Mouse (Mus musculus): Measurements from ENCODE around the gene Spib.
A peak's percentile ranks its signal among the peaks of the same experiment; 100 is the strongest.

Gene Spib

DNA sequence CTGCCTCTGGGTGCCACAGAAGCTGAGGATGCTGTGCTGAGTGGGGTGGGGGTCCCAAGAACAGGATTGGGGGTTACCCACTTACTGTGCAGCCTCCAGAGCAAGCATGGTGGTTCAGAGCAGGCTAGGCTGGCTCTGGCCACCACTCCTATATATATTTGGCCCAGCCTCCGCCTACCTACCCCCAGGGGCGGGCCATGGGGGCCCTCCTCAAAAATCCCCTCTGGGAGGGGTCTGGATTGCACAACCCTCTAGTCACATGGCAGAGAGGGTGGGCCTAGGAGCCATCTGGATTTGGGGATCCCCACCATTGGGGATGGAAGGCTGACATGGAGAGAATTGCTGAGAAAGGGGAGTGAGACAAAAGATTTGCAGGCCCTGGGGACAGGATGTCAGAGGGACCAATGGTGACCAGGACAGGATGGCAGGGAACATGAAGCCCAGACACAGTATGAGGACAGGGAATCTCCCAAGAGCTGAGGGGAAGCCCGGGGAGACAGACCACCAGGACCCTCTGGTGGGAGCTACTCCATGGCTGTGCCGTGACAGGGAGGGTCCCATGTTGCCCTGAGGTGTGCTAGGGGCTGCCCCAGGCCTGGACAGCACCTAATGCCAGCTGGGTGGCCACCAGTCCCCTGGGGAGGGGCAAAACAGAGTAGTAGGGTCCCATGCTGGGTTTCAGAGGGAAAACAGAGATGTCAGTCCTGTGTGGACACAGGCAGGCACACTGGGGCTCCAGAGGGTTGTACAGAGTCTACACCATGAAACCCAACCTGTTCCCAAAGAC lies at the start of gene Spib:
TSS of gene Spib (minus strand) at position 126 of the 787 bp plus-strand sequence.
- no peak for DNase-seq

DNA sequence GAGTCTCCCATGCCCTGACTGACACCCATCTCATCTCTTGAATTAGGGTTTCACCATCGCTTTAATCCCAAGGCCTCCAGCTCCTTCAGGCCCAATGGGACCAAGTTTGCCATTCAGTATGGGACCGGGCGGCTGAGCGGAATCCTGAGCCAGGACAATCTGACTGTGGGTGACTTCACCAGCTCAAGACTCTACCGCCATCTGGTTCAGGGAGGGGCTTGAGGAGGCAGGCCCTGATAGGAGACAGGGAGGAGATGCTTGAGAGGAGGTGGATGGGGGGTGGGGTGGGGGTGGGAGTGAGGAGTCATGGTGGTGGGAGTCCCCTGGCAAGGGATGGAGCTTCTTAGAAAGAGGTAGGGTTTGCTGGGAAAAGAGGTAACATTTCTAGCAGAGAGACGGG lies 49.8 kb upstream of the Spib start:
- DNase-seq, result no peak

DNA sequence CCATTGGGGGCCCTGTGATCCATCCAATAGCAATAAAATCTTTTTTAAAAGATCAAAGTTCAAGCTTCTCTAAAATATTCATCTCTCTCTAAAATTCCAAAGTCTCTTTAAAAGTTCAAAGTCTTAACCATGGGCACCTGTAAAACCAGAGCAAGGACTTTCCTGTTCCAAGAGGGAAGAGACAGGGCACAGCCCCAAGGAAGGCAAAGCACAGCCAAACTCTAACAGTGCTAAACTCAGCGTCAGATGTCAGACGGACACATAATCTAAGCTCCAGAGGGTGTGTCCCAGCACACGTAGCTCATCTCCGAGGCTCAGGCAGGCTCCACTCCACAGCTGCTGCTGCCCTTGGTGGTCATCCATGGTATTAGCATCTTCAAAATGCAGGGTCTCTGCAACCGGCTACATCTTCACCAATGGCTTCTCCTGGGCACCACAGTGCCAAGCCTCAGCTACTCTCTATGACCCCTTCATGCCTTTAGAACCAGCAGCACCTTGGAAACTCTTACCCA lies 44.5 kb upstream of the Spib start:
- no peak for DNase-seq

DNA sequence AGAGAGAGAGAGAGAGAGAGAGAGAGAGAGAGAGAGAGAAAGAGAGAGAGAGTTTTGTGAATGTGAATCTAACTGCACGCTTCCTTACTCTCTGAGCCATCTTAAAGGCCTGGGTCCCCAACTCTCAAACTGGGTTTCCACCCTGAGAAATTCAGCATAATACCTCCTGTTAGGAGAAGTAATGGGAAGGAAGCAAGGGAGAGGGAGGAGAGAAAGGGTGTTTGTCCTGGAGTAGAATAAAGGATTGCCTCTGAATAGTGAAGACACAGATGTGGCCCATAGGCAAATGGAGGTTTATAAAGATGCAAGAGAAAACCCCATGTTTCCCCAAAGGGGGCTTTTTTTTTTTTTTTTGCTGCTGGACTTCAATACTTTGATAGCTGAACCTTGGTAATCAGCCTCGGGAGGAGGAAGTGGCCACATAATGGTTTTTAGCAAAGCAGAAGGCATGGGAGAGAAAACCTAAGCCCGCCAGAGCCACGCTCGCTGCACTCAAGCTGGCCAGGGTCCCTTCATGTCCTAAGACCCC lies 41.1 kb upstream of the Spib start:
- no peak for DNase-seq

DNA sequence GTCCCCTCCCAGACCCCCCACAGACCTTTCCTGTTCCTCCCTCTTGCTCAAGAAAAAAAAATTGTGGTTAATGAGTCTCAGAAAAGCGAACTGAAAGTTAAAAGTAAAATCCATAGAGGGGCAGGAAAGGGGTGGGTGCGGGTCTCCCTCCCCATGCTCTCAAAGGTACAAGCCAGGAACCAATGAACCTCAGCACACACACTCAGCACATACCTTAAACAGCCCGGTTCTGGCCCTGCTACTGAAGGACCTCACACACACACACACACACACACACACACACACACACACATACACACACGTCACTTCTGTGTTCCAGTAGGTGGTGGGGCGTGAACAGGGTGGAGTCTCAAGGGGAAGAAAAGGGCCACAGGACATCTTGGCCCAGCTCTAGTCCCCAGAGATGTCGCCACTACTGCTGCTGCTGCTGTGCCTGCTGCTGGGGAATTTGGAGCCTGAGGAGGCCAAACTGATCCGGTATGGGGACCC lies 40.4 kb upstream of the Spib start, which contains the start of gene Napsa:
TSS of gene Napsa (plus strand) at position 168 of the 489 bp plus-strand sequence.
- no peak for DNase-seq

DNA sequence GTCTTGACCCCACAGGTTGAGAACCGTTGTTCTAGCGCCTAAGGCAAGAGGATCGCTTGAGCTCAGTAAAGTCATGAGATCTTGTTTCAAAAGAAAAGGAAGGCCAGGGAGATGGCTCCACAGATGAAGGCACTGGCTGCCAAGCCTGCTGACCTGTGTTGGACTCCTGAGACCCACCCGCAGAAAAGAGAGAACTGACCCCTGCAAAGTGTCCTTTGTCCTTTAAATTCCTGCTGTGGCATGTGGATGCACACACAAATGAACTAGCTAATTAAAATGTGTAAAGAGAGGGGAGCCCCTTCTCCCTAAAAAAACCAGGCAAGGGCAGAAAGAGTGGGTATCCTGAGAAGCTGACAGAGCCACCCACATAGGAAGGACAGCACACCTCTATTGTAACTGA lies 39.9 kb upstream of the Spib start:
- no peak for DNase-seq

DNA sequence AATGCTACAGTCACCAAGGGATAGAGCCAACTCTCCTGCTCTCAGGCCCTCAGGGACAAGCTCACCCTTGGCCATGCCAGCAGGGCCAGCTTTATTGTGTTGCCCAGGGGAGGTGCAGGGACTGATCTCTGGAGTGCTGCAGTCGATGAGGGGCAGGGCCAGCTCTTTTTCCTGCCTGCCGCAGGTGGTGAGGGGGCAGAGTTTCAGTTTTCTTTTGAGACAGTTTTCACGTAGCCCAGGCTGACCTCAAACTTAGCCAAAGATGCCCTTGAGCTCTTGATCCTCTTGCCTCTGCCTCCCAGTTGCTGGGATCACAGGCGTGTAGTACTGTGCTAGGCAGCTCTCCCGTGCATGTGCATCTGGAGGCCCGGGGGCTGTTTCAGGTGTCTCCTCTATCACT lies 39.1 kb upstream of the Spib start:
- no peak for DNase-seq

DNA sequence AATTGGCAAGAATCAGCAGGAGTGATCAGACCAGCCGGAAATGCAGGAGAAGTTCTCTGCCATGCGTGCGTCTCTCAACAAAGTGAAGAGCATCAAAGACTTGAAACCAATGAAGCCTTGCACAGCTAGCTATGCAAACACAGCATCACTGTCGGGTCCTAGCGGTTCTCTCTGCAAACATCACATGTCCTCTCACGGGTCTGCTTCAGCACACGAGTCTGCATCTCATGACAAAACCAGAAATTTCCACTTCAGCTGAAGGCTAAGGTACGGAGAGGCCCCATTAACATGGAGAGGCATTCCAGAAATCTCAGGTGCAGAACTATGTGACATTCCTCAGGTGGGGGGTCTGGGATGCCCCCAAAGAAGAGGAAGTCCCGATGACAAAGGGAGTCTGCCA lies 36.9 kb upstream of the Spib start:
- no peak for DNase-seq

DNA sequence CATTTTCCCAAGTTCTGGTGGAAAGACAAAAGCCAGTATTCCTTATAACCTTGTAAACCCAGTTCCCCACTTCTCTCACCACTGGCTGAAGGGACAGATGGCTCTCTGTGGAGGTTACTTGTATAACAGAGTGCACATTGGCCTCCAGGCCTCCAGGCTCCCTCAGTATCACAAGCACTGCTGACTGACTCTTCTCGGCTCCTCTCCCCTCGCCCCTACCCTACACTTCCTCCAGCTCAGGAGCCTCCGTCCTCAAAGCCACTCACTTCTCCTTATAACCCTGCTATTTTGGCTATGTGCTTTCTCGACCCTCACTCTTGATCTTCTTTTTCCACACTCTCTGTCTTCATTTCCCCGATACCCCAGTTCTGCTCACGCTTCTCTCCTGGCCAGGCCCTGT lies 33.5 kb upstream of the Spib start:
- no peak for DNase-seq

DNA sequence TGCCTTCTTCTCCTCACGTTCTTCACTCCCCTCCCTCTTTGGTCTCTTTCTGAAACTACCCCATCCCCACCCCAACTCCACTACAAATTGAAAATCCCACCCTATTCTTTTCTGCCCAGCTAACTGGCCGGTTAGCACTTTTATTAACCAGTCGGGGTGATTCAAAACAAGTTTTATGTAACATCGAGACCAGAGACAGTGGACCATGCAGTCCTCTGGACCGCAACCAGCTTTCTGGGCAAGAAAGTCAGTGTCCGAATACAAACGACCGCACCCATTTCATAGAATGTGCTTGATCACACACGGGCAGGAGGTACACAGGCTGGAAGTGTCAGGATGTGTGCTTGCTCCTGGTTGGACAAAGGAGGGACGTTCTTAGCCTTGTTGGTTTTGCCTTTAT lies 32.6 kb upstream of the Spib start:
- DNase-seq, result no peak

DNA sequence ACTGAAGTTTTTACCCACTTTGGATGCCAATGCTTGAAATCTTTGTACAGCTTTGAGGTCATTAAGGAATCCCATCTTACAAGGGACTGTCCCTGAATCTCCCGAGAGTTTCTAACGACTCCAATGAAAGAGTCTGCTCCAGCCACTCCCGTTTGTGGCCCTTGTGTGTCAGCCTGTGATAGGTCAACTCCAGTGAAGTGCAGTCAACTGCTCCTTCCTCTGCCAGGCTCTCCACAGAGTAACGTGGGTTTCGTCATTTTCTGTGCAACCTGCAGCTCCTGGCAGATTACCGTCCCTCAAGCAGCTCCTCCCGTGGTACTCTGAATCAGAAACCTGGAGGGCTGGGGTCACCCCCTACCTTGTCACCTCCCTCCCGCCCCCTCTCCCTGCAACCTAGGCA lies 31.4 kb upstream of the Spib start:
- DNase-seq, result no peak

DNA sequence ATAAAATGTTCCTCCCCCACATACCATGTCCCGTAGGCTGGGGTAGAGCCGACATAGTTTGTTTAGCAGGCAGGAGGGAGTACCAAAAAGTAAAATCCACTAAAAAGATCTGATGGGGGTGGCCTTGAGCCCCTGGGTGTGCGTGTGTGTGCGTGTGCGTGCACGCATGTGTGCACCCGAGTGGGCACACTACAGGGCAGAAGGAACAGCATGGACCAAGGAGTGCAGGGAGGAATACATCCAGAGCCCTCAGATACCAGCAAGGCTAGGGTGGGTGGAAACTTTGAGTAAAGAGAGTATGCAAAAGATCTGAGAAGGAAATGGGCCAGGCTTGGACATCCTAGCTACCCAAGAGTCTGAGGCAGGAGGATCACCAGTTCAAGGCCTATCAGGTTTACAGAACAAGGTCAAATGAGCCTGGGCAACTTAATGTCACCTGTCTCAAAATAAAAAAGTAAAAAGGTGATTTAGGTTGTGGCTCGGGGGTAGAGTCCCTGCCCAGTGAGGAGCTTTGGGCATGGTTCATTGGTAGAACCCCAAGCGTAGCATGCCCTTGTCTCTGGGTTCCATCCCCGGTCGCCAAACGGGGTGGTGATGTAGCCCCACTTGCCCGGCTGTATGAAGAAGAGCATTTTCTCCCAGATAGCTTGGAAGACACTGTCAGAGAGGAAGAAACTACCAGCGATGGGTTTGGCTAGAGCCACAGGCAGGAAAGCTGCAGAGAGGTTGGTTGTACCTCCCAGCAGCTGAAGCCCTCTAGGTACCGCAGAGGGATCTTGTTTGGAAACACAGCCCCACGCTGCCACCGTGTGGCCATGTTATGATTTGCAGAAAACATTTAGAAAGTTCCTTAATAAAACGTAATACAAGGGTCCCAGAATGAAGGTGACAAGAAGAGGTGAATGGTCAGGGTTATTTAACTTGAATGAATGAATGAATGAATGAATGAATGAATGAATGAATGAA lies 28.8 kb upstream of the Spib start:
- peak; percentile 84 for DNase-seq

DNA sequence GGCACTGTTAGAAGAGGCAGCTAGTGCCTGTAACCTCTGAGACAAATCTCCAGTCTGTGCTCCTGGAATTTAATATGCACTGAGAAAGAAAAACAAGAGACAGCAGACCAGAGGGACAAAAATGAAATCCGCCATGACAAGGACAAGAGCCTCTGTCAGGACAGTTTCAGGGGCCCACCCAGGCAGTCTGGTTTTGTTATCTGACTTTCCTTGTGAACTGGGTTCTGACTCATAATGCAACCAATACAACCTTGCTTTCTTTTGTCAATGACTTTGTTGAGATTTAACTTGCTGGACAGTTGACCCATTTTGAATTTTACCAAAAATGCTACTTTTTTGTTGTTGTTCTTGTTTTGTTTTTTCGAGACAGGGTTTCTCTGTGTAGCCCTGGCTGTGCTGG lies 25.8 kb upstream of the Spib start:
- no peak for DNase-seq

DNA sequence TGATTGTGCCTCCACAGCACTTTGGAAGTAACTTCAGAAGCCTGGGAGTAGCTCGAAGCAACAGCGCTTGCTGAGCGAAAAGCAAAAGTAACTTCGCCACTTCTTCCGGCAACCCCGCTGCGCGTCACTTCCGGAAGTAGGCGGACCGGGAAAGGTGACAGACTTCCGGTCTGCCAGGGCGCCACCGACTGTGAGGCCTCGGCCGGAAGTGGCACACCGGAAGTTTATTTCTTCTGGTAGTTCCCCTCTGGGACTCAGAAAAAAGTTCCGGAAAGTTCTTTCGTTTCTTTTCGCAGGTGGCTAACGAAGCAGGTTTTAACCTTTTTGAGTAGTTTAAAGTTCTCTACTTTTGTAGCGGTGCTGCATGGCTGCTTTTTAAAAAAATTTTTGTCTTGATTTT lies 22.0 kb upstream of the Spib start, which contains the start of gene Nr1h2:
TSS of gene Nr1h2 (minus strand) at position 126 of the 400 bp plus-strand sequence.
- DNase-seq, result peak; percentile 94

DNA sequence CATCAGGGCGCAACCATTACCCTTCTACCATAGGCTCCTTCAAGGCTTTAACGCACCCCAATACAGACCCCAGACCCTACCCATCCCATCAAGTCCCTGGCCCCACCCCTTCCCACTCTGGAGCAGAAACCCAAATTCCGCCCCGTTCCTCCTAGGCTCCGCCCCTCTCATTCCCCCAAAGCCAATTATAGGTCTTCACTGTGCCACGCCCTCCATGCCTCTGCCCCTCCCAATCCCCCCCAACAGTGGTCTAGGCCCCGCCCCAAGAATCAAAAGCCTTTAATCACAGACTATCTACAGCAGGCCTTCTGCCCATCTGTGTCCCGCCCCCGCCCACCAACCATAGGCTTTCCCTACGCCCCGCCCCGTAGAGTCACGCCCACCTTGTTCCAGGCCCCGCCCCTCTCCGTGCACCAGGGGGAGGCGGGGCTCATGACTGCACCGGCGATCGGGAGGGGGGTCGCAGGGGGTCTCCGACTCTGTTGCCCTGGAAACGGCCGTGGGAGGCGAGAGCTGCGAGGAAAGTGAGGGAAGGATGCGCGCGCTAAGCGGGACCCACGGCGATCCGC lies 21.4 kb upstream of the Spib start:
- peak; percentile 71 for DNase-seq

DNA sequence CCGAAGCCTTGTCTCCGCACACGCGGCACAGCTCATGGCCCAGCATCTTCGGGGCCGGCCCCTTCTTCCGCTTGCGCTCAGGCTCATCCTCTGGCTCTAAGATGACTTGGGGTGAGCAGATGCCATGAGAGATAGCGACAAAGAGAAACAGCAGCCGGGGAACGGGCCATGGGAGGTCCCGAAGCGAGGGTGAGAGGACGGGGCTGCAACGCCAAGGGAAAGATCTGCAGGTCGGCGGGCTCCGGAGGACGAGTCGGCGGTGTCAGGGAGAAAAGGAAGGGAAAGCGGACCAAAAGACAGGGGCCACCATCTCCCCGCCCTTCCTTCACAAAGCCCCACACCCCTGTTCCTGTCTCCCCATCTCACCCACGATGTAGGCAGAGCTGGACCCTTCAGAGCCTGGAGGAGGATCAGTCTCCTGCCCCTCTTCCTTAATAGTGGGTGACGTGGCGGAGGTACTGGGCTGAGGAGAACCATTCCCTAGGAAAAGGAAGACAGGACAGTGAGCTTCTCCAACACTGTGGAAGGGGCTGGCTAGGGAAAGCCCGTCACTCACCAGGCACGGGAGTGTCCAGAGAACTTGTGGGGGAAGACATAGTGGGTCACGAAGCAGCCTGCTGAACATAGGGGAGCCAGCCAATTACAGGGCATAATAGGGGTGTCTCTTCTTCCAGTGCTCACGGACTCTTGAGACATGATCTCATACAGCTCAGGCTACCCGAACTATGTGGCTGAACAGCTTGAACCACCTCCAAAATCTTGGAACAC lies 20.5 kb upstream of the Spib start:
- DNase-seq, result peak; percentile 10

DNA sequence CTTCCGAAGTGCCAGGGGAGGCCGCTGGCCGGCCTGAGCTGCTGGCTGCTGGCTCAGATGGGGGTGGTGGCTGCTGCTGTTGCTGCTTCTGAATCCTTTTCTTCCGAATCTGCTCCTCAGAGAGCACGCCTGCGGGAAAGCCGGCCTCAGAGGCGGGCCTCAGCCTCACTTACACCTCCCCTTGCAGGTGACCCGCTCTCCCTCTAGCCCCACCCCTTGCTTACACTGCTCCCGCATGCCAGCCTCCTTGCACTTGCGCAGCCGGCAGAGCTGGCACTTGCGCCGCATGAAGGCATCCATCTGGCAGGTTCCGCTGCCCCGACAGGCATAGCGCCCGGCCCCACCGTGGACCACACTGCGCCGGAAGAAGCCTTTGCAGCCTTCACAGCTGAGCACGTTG lies 19.9 kb upstream of the Spib start:
- DNase-seq, result no peak

DNA sequence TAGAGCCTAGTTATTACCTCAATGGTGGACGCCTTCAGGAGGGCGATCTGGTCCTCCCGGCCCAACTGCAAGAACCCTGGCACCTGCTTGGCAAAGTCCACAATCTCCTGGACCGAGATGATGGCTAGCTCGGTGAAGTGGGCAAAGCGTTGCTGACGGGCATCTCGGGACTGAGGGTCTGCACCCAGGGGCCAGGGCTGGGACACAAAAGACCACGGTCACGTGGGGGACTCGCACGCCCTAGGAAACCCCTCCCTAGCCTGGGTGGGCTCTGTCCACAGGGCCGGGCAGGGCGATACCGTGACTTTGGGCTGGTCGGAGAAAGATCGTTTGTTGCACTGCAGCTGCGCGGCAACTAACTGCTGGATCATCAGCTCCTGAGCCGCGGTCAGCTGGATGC lies 19.4 kb upstream of the Spib start:
- peak; percentile 6 for DNase-seq

DNA sequence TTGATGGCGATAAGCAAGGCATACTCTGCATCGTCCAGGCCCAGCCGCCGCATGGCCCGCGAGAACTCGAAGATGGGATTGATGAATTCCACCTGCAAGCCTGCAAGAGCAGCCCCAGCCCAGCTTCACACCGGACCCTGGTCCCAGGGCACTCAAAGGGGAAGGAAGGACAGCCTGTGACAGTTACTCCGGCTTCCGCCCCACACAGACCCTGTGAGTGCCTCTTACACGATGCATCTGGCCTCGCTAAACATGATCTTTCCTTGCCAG lies 18.5 kb upstream of the Spib start:
- DNase-seq, result no peak

DNA sequence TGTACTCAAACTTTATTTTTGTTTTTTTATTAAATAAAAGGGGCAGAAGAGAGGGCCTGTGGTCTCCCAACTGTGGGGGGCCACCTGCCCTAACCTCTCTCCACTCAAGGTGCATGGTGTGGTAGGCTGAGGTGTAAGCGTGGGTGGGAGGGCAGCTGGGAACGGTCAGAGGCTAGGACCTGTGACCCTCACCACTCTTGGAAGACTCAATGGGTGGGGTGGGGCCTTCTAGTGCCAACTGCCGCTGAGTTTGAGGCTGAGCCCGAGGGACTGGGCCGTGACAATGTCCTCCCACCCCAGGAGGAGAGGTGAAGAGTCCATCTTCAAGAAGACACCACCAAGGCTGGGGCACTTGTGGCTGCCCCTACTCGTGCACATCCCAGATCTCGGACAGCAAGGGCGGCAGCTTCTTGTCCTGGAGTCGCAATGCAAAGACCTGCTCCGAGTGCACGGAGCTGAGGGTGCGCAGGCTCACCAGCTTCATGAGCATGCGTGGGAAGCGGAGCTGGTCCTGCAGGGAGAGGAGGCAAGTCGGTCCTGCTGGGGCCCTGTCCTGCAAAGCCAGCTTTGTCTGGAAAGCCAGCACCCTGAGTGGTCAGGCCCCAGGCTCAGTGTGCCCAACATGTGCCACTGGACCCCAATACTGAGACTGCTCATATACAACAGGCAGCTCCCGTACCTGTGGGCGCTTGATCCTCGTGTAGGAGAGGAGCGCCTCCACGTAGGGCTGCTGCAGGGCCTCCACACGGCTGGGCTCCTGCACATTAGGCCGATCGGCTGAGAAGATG lies 17.9 kb upstream of the Spib start:
- no peak for DNase-seq

DNA sequence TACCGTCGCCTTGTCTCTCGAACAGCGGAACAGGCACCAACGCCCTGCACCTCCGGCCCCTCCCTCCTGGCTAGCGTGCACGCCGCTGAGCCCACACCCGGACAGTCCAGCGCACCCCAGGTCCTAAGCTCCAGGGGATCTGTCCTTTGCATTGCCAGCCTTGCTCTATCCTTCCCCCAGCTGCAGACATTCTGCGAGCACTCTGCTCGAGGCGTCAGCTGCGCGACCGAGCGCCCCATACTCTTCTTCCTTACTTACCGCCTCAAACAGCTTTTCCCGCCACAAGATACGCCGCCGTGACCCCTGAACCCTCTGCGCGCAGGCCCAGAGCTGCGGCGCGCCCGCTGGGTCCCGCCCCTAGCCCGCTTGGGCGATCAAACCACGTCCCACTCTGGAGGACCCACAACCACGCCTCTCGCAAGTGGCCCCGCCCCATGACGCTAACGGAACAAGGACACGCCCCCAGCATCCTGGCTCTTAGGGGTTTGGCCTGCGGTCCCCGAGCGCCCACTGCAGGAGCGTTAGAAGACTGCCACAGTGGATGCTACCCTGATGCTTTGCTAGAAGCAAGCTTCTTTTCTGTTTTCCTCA lies 16.7 kb upstream of the Spib start, which contains the start of gene Pold1:
TSS of gene Pold1 (minus strand) at position 353 of the 591 bp plus-strand sequence.
- peak; percentile 99 for DNase-seq

Measured in right cerebral cortex, postnatal 14 days (tissue).